Mouse (Mus musculus) forebrain, embryonic 16.5 days (tissue): ENCODE data around the gene Tmem131l. TPM values are rescaled to one million over a fixed set of nuclear protein-coding genes. Genes with fewer than 3 reads are reported as not detected.

Experiments
- ATAC-seq: fragments of 200-750 bp; cut with Nextera tagmentation; 2 replicates; pipeline ENCODE4 v1.8.0; 2017; ENCODE audit warnings: mild to moderate bottlenecking, moderate library complexity
- H3K27ac ChIP-seq: fragments of 300-500 bp; sonication (generic); 2 replicates; pipeline ENCODE4 v1.5.1; 2014; ENCODE audit warnings: low read length, control low read depth
- H3K27me3 ChIP-seq: fragments of 300-500 bp; sonication (generic); replicated peaks from 2 replicates; pipeline ENCODE4 v1.6.1; 2014; ENCODE audit warnings: low read length; ENCODE audit not compliant: control insufficient read depth, insufficient read depth
- H3K36me3 ChIP-seq: fragments of 300-500 bp; sonication (generic); 2 replicates; pipeline ENCODE4 v1.6.1; 2014; ENCODE audit not compliant: control insufficient read depth, insufficient read depth
- H3K4me1 ChIP-seq: fragments of 300-500 bp; sonication (generic); replicated peaks from 2 replicates; pipeline ENCODE4 v1.6.1; 2014; ENCODE audit warnings: low read length; ENCODE audit not compliant: control insufficient read depth, insufficient read depth
- H3K4me2 ChIP-seq: fragments of 300-500 bp; sonication (generic); 2 replicates; pipeline ENCODE4 v1.6.1; 2014; ENCODE audit warnings: mild to moderate bottlenecking, low read length, control low read depth
- H3K4me3 ChIP-seq: fragments of 300-500 bp; sonication (generic); replicated peaks from 2 replicates; pipeline ENCODE4 v1.5.1; 2014; ENCODE audit warnings: mild to moderate bottlenecking, low read length, control low read depth
- H3K9ac ChIP-seq: fragments of 300-500 bp; sonication (generic); replicated peaks from 2 replicates; pipeline ENCODE4 v1.6.1; 2014; ENCODE audit warnings: low read depth, low read length, control low read depth
- H3K9me3 ChIP-seq: fragments of 300-500 bp; sonication (generic); 2 replicates; pipeline ENCODE4 v1.6.1; 2016; ENCODE audit warnings: low read length; ENCODE audit not compliant: control insufficient read depth
- WGBS: fragments of 180-500 bp; shearing (Covaris S2); extraction: QIAGEN DNeasy Blood & Tissue Kit; methylation state at CpG from one replicate; pipeline ENCODE4 v1.1.7; 2014; 5-methylcytosine and 5-hydroxymethylcytosine counted together
- polyA plus RNA-seq: library from polyadenylated mRNA; unstranded; fragments of >200 nt; fragmentation: Nextera tagmentation; extraction: Ambion mirVana; gene quantifications from 2 replicates; pipeline ENCODE4 v1.2.1, GENCODE M21; 2015

The Tmem131l gene
- polyA plus RNA-seq, 1 experiment from 2014 or later: 129 TPM

DNA sequence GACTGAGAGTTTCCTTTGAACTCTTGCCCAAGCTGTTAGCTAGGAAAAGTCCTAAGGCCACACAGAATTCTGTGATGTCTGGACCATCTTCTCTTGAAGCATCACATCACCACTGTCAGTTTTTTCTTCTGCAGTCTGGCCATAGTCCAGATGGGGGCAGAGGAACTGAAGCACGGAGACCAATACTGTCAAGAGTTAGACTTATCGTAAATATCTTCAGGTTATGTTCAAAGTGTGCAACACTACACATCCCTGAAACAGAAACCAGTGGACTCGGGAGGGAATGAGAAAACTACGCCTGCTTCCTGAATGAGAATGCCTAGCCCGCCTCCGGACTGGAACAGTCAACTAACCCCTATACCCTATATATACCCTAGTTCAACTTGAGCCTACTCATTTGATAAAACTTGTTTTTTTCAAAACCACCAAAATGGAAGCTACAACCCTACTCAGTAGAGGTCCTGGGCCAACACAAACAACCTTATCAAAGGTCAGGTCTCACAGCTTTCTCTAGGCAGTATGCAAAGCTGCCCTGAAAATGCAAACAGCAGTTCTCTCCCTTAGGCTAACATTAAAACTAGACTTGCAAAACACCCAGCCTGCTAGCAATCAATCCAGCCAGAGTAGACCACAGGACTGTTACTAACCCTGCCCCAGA, 37.4 kb downstream of the Tmem131l start:
- H3K4me3 ChIP-seq: no peak overlapping the region
- H3K9me3 ChIP-seq: no peaks in the 10 kb centered on the region
- no peaks in the 10 kb centered on the region for H3K27me3 ChIP-seq
- peaks cover 8% of the 10 kb centered on the region for H3K4me1 ChIP-seq
- no peak overlapping the region for H3K9ac ChIP-seq
- H3K4me2 ChIP-seq: no peak overlapping the region
- H3K36me3 ChIP-seq: no peaks in the 10 kb centered on the region
- no peak overlapping the region for H3K27ac ChIP-seq
- WGBS: 93% methylated on average over 6 of the region's 6 CpGs
- no peak for ATAC-seq

DNA sequence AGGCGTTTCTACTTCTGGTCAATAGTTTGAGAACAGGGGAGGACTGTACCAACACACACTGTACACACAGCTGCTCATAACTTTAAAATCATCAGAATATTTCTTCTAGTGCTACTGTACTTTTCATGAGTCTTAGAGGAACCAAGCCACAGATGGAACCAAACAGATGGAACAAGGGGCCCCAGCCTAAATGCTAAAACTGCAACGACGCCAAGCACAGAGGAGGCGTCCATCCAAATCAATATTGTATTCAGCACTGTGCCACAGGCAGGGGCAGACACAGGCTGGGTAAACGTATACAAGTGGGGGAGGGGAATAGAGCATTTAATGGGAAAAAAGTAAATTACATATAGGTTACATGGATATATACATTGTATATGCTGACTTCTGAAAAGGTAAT, 42.4 kb downstream of the Tmem131l start:
- peak; percentile 63 for ATAC-seq
- Histone ChIP-seq H3K9ac (no peak overlapping the region), H3K36me3 (no peaks in the 10 kb centered on the region), H3K4me3 (no peak overlapping the region), H3K9me3 (no peaks in the 10 kb centered on the region), H3K27me3 (no peaks in the 10 kb centered on the region), H3K4me2 (no peak overlapping the region), H3K27ac (peak overlapping the region; percentile 80), H3K4me1 (peaks cover 58% of the 10 kb centered on the region)
- WGBS: 22% methylated on average over 5 of the region's 5 CpGs

DNA sequence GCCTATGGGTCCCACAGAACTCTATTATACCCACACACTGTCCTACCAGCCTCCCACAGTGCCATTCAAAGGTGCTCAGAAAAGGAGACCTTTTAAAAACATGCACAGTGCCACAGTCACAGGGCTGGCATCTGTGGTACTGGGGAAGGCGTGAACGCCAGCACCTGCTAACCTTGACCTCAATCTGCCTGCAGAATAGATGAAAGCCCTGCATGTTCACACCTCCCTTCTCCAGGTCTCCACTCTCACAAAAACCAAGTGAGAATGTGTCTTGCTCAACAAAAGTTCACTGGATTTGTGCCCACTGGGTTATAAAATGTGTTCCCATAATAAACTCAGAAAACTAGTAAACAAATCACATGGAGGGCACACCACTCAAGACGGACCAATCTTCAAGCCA, 42.9 kb downstream of the Tmem131l start:
- H3K4me2 ChIP-seq: no peak overlapping the region
- H3K9ac ChIP-seq: no peak overlapping the region
- H3K9me3 ChIP-seq: no peaks in the 10 kb centered on the region
- no peaks in the 10 kb centered on the region for H3K36me3 ChIP-seq
- ATAC-seq: peak; percentile 63
- WGBS: 18% methylated on average over 3 of the region's 3 CpGs
- H3K4me1 ChIP-seq: peaks cover 63% of the 10 kb centered on the region
- H3K27me3 ChIP-seq: no peaks in the 10 kb centered on the region
- peak overlapping the region; percentile 80 for H3K27ac ChIP-seq
- H3K4me3 ChIP-seq: no peak overlapping the region

DNA sequence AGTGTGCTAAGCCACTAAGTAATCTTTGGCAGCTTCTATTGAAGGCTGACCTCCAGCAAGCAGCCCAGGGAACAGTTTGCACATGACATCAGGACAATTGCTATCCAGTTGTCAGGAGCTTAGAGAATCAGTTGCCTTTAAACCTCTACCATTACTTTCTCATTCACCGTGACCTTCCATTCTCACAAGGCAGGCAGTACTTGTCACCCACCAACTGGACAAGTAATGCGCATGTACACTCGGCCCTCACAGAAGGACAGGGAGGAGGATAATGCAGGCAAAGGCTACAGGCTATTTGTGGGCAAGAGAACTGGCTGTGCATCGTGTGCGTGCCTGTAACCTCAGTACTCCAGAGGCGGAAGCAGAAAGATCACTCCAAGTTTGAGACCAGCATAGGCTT, 43.9 kb downstream of the Tmem131l start:
- 64% methylated on average over 6 of the region's 6 CpGs for WGBS
- H3K9ac ChIP-seq: 0 out of 2 replicates have a peak overlapping the region, but pooled peaks have one; percentile 2
- peak overlapping the region; percentile 80; the same call in 1 of the 2 replicates for H3K27ac ChIP-seq
- no peak overlapping the region for H3K4me2 ChIP-seq
- no peaks in the 10 kb centered on the region for H3K9me3 ChIP-seq
- no peak overlapping the region for H3K4me3 ChIP-seq
- H3K27me3 ChIP-seq: no peaks in the 10 kb centered on the region
- H3K4me1 ChIP-seq: peaks cover 72% of the 10 kb centered on the region
- ATAC-seq: no peak
- no peaks in the 10 kb centered on the region for H3K36me3 ChIP-seq

DNA sequence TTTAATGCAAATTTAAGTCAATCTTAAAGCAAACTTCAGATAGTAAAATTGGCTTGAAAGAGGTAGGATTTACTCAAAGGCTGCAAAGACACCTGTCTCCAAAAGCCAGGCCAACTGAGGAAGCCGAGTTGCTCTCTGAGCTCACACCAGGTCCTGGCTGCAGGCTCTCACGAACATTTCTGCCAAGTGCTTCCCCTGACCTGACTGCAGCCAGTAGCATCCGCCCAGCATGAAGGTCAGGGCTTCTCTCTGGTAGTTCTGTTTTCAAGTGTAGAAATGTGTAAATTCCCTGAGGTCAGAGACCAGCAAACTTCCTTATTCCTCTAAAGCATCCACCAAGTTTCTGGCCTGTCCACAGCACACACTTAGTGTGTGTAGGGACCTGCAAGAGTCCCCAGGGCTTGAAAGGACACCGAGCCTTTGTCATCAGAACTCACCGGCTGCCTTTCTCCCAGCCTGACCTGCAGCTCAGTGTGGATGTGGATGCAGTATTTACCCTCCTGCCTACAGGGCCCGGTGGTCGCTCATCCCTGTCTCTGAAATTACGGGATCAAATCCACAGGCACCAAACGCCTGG, 44.6 kb downstream of the Tmem131l start:
- H3K4me2 ChIP-seq: no peak overlapping the region
- H3K9ac ChIP-seq: no peak overlapping the region
- no peak for ATAC-seq
- H3K27me3 ChIP-seq: no peaks in the 10 kb centered on the region
- 46% methylated on average over 9 of the region's 9 CpGs for WGBS
- no peaks in the 10 kb centered on the region for H3K36me3 ChIP-seq
- no peak overlapping the region for H3K4me3 ChIP-seq
- H3K27ac ChIP-seq: peak overlapping the region; percentile 80
- H3K9me3 ChIP-seq: no peaks in the 10 kb centered on the region
- H3K4me1 ChIP-seq: peaks cover 79% of the 10 kb centered on the region

DNA sequence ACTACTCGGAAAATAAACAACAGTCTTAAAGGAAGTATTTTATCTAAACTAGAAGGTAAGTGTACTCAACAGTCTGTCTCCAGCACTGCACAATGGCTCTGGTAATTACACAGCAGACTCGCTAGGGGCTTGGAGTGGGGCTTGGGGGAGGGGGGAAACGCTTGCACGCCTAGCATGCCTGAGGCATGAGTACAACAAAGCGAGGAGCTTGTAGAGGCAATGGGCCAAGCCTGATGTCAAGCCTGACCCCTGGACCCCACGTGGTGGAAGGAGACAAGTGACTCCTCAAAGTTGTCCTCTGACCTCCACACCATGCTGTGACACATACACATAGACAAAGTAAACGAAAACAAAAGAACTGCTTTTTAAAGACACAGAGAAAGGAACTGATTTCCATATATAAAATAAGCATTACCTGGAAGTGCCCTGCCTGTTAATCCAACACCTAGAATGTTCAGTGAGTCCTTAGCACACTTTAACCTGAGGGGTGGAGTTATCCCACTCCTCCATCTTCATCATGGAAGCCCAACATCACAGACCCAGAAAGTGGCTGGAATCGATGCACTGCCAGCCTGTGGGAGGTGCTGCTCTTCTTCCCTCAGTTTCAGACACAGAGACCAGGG, 45.6 kb downstream of the Tmem131l start:
- peak; percentile 63 for ATAC-seq
- H3K36me3 ChIP-seq: no peaks in the 10 kb centered on the region
- peaks cover 89% of the 10 kb centered on the region for H3K4me1 ChIP-seq
- no peak overlapping the region for H3K9ac ChIP-seq
- no peak overlapping the region for H3K4me3 ChIP-seq
- 19% methylated on average over 8 of the region's 8 CpGs for WGBS
- peak overlapping the region; percentile 3; the same call in 1 of the 2 replicates for H3K27ac ChIP-seq
- no peak overlapping the region for H3K4me2 ChIP-seq
- no peaks in the 10 kb centered on the region for H3K9me3 ChIP-seq
- no peaks in the 10 kb centered on the region for H3K27me3 ChIP-seq

DNA sequence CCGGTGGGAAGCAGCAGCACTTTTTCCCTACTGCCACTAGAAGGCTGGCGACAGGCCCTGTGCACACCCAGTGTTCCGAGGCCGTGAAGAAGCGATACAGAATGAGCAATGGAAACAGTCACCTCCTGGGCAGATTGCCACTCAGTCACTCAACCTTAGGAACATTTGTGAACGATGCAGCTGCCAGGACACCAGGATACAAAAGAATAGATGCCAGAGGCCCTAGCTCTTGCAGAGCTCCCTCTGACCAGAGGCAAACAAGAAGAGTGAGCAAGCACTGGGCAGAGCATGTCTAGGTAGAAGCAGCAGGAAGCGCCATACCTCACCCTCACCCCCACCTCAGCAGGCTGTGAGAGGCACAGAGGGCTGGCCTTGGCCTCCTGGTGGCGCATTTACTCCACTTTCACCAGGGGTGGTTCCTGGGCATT, 46.9 kb downstream of the Tmem131l start:
- H3K9ac ChIP-seq: no peak overlapping the region; the same call in 1 of the 2 replicates

DNA sequence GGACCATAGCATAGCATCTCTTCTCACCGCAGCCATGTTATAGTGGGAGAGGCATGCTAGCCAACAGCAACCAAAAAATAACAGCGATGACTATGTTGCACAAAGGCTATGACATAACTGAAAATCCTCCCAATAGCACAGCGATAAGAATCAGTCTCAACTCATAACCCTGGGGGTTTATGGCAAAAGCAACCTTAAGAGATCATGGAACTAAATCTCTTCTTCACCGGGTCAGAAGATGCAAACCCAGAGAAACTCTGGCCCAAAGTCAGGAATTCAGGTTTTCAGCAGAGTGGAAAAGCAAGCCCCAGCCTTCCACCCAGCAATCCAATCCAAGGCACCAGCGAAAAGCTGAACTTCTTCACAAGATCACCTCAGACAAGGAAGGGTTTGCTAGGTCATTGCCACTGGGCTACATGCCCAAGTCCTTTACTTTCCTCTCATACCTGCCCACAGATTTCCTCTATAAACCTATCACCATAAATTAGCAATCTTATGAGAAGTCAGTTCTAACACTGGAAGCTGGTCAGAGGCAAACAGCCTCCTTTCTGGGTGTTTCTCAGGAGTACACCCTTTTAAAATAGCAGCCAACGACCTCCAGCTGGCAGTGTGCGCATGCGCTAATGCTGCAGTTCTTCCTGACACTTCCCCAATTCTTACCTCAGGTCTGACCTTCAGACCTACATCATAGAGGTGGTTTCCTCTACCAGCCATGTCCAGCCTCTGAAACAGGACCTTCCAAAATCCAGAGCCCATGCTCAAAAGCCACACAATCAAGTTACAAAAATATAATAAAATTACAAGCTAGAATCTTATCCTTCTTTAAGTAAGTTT, 48.1 kb downstream of the Tmem131l start:
- H3K9ac ChIP-seq: no peak overlapping the region
- no peaks in the 10 kb centered on the region for H3K36me3 ChIP-seq
- H3K27me3 ChIP-seq: no peaks in the 10 kb centered on the region
- WGBS: 89% methylated on average over 8 of the region's 8 CpGs
- H3K27ac ChIP-seq: no peak overlapping the region
- no peak overlapping the region for H3K4me3 ChIP-seq
- H3K9me3 ChIP-seq: no peaks in the 10 kb centered on the region
- no peak for ATAC-seq
- no peak overlapping the region for H3K4me2 ChIP-seq
- H3K4me1 ChIP-seq: peaks cover 93% of the 10 kb centered on the region

More for the DNA sequence above, 46.9 kb downstream of the Tmem131l start:
- Histone ChIP-seq H3K27ac (peak overlapping the region; percentile 80), H3K4me2 (no peak overlapping the region), H3K4me1 (peaks cover 98% of the 10 kb centered on the region), H3K36me3 (no peaks in the 10 kb centered on the region), H3K4me3 (no peak overlapping the region), H3K9me3 (no peaks in the 10 kb centered on the region), H3K27me3 (no peaks in the 10 kb centered on the region)
- WGBS: 25% methylated on average over 8 of the region's 8 CpGs
- ATAC-seq: peak; percentile 52

DNA sequence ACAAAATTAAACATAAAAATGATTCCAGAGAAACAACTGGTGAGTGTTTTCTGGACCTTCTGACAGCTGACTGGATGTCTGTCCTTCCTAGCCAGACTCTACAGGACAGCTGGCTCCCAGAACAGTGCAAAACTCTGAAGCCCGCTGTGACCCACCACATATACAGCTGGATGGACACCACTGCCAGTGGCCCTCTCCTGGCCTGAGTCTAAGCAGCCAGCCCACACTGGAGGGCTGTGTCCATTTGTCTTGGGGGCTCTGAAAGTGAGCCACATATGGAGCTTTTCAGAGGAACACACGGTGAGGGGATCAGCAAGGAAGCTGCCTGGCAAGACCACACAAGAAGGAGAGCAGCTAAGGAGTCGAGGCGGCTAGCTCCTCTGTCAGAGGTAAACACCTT, 51.8 kb downstream of the Tmem131l start:
- H3K9ac ChIP-seq: no peak overlapping the region
- 17% methylated on average over 4 of the region's 4 CpGs for WGBS
- H3K27me3 ChIP-seq: no peaks in the 10 kb centered on the region
- H3K9me3 ChIP-seq: no peaks in the 10 kb centered on the region
- H3K4me2 ChIP-seq: no peak overlapping the region
- no peak overlapping the region for H3K27ac ChIP-seq
- H3K4me3 ChIP-seq: no peak overlapping the region
- peaks cover 93% of the 10 kb centered on the region for H3K4me1 ChIP-seq
- no peak for ATAC-seq
- H3K36me3 ChIP-seq: no peaks in the 10 kb centered on the region
